Mouse (Mus musculus): ENCODE measurements around the gene BC051142.

GRCm38 (mm10) chr17:34476427-34476826 is 77.8 kb downstream of the BC051142 start:
- TF ChIP-seq POLR2A (IDR thresholded peaks at IDR 0.05; ENCODE audit: control insufficient read depth, extremely low read depth, insufficient read depth, low read length, poor library complexity), result no peak
- no peak for TF ChIP-seq CTCF (IDR thresholded peaks at IDR 0.05; ENCODE audit: borderline replicate concordance, control insufficient read depth, extremely low read depth, insufficient read depth, low read length, poor library complexity)
